Mouse (Mus musculus): ENCODE measurements around the gene Map3k3.

DNA sequence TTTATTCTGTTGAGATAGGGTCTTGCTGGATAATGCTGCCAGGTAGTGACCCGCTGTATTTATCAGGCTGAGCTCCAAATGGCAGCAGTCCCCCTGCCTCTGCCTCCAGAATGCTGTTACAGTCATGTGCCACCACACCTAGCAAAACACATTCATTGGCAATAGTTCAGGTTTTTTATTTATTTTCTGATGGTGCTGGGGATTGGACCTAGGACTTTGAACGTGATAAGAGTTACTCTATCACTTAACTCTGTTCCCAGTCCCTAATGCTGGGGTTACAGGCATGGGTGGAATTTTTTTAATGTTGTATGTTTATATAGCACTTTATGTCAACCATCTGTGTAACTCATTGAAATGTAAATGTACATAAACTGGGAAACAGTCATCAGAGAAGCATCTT lies 30.5 kb upstream of the Map3k3 start:
- no peak for TF ChIP-seq POLR2A (IDR thresholded peaks at IDR 0.05; ENCODE audit: low read depth, low read length)
- TF ChIP-seq CTCF (conservative IDR thresholded peaks at IDR 0.05; ENCODE audit: insufficient read depth, insufficient read length, low read depth, low read length) = no peak

Data from kidney, adult 2 months (tissue).